Comparison of ENCODE assay signal across 8 mouse cellular contexts in genomic region chr1:150392638-150393487, GRCm38 (mm10). TPM values are rescaled to one million over a fixed set of nuclear protein-coding genes. Genes with fewer than 3 reads are reported as not detected.
DNase-seq lines count a peak whose midpoint lies in the region; ATAC-seq and TF ChIP-seq lines count a peak whose summit lies in the region.

Tpr (plus strand) TSS chr1:150392838.
Odr4 (minus strand) TSS chr1:150393080.

- no peak for TF ChIP-seq RAD21 in MEL (IDR thresholded peaks at IDR 0.05; ENCODE audit: low read depth, low read length)

- H3K27me3 ChIP-seq in MEL (ENCODE audit: control insufficient read depth in 1 of 2, insufficient read depth in 2 of 2, low read length in 2 of 2): no peaks in the 10 kb centered on the region
- H3K27me3 ChIP-seq in cerebellum, adult 2 months (ENCODE audit: control insufficient read depth, insufficient read depth, low read length): no peaks in the 10 kb centered on the region
- H3K27me3 ChIP-seq in forebrain, postnatal 0 days (ENCODE audit: insufficient read depth, low read length): no peaks in the 10 kb centered on the region
- H3K27me3 ChIP-seq in lung, embryonic 15.5 days: no peaks in the 10 kb centered on the region

- no peak for TF ChIP-seq EP300 in MEL (IDR thresholded peaks at IDR 0.05; ENCODE audit: low read depth in 1 of 2, low read length in 2 of 2)

- peak within 1 kb of the TSS; percentile 92 for H3K27ac ChIP-seq in MEL (ENCODE audit: control insufficient read depth, low read depth, low read length)
- peak within 1 kb of the TSS; percentile 96 for H3K27ac ChIP-seq in cerebellum, adult 2 months (ENCODE audit: insufficient read depth, low read length)
- peak within 1 kb of the TSS; percentile 97 for H3K27ac ChIP-seq in forebrain, postnatal 0 days (ENCODE audit: low read depth, low read length)
- peak within 1 kb of the TSS; percentile 91 for H3K27ac ChIP-seq in lung, embryonic 15.5 days

- H3K79me2 ChIP-seq in MEL (ENCODE audit: control insufficient read depth, insufficient read depth, low read length, poor library complexity): peaks cover 37% of the 10 kb centered on the region

- peaks cover 3 to 13% of the 10 kb centered on the region in 2 experiments for H3K4me1 ChIP-seq in MEL (ENCODE audit: control insufficient read depth in 1 of 2, insufficient read depth in 2 of 2, low read length in 2 of 2)
- H3K4me1 ChIP-seq in cerebellum, adult 2 months (ENCODE audit: control insufficient read depth, insufficient read depth, low read length): no peaks in the 10 kb centered on the region
- H3K4me1 ChIP-seq in forebrain, postnatal 0 days (ENCODE audit: insufficient read depth): peaks cover 10% of the 10 kb centered on the region
- H3K4me1 ChIP-seq in lung, embryonic 15.5 days: peaks cover 6% of the 10 kb centered on the region

- H3K4me3 ChIP-seq in MEL (ENCODE audit: control insufficient read depth in 1 of 2, insufficient read depth in 1 of 2, low read depth in 2 of 2, low read length in 2 of 2): peak within 1 kb of the TSS; percentile 84 to 94
- H3K4me3 ChIP-seq in cerebellum, adult 2 months (replicated peaks; ENCODE audit: insufficient read depth, low read depth, low read length): peak within 1 kb of the TSS; percentile 73
- peak within 1 kb of the TSS; percentile 62 for H3K4me3 ChIP-seq in forebrain, postnatal 0 days (ENCODE audit: low read depth, low read length)
- peak within 1 kb of the TSS; percentile 71 for H3K4me3 ChIP-seq in lung, embryonic 15.5 days

- H3K9me3 ChIP-seq in MEL (replicated peaks; ENCODE audit: insufficient read depth, low read length): no peaks in the 10 kb centered on the region
- no peaks in the 10 kb centered on the region for H3K9me3 ChIP-seq in forebrain, postnatal 0 days (ENCODE audit: low read length)
- no peaks in the 10 kb centered on the region for H3K9me3 ChIP-seq in lung, embryonic 15.5 days

- H3K36me3 ChIP-seq in MEL (ENCODE audit: control insufficient read depth in 1 of 2, insufficient read depth in 2 of 2, low read length in 2 of 2): peaks cover 14 to 19% of the 10 kb centered on the region in 2 experiments
- H3K36me3 ChIP-seq in forebrain, postnatal 0 days (ENCODE audit: insufficient read depth): peaks cover 22% of the 10 kb centered on the region
- H3K36me3 ChIP-seq in lung, embryonic 15.5 days: peaks cover 32% of the 10 kb centered on the region

- peak within 1 kb of the TSS; percentile 62 for H3K4me2 ChIP-seq in forebrain, postnatal 0 days (ENCODE audit: low read depth)
- peak within 1 kb of the TSS; percentile 62 for H3K4me2 ChIP-seq in lung, embryonic 15.5 days

- peak; percentile 98 for ATAC-seq in forebrain, postnatal 0 days
- peak; percentile 99 for ATAC-seq in lung, embryonic 15.5 days (ENCODE audit: borderline replicate concordance, extremely low read depth, low FRiP score, low TSS enrichment)

- peak; percentile 35 to 83 (median 71); a peak in 5 of 6 replicates for TF ChIP-seq CTCF in MEL (IDR thresholded peaks at IDR 0.05 in 2 of 3, conservative IDR thresholded peaks at IDR 0.05 in 1 of 3; ENCODE audit: control insufficient read depth in 1 of 3, insufficient read depth in 1 of 3, low read depth in 2 of 3, low read length in 3 of 3, poor library complexity in 1 of 3, severe bottlenecking in 1 of 3)
- peak; percentile 58; the same call in 1 of the 2 replicates for TF ChIP-seq CTCF in cerebellum, adult 2 months (IDR thresholded peaks at IDR 0.05; ENCODE audit: borderline replicate concordance, insufficient read depth, low read depth, low read length)
- peak; percentile 88 for TF ChIP-seq CTCF in forebrain, postnatal 0 days (IDR thresholded peaks at IDR 0.05; ENCODE audit: low read depth)

- H3K9ac ChIP-seq in MEL (ENCODE audit: control insufficient read depth, low read depth, low read length, poor library complexity, severe bottlenecking): peak within 1 kb of the TSS; percentile 99
- peak within 1 kb of the TSS; percentile 73 for H3K9ac ChIP-seq in forebrain, postnatal 0 days
- peak within 1 kb of the TSS; percentile 74 for H3K9ac ChIP-seq in lung, embryonic 15.5 days

- peak; percentile 78 to 81; a peak in 3 of 4 replicates for TF ChIP-seq POLR2A in MEL (IDR thresholded peaks at IDR 0.05; ENCODE audit: control insufficient read depth in 1 of 2, insufficient read depth in 1 of 2, low read depth in 1 of 2, low read length in 2 of 2, poor library complexity in 1 of 2)
- peak; percentile 76; the same call in 1 of the 2 replicates for TF ChIP-seq POLR2A in cerebellum, adult 2 months (IDR thresholded peaks at IDR 0.05; ENCODE audit: borderline replicate concordance, insufficient read depth, low read length)

- DNase-seq in MEL (ENCODE audit: low read depth, low spot score): peak; percentile 99
- peak; percentile 99 to 100 for DNase-seq in cerebellum, adult 2 months
- peak; percentile 100 for DNase-seq in forebrain, postnatal 0 days
- peak; percentile 98 for DNase-seq in heart, postnatal 4 days
- DNase-seq in layer of hippocampus, adult 8-10 months (ENCODE audit: low spot score in 2 of 2): peak; percentile 99
- peak; percentile 97 for DNase-seq in ovary, adult 18-20 months (ENCODE audit: low spot score)
- DNase-seq in thymus, postnatal 0 days (ENCODE audit: low spot score): peak; percentile 99

- under 1% methylated on average over 76 of the region's 76 CpGs for WGBS in cerebellum, adult 2 months
- WGBS in forebrain, postnatal 0 days: under 1% methylated on average over 76 of the region's 76 CpGs
- WGBS in lung, embryonic 15.5 days: under 1% methylated on average over 64 of the region's 76 CpGs

TF ChIP-seq in MEL, 35 proteins besides CTCF, POLR2A, EP300 and RAD21 (continues in another document):
- TF ChIP-seq ELF1 (IDR thresholded peaks at IDR 0.05; ENCODE audit: low read depth, low read length) (peak; percentile 97), MAZ (IDR thresholded peaks at IDR 0.05; ENCODE audit: low read depth, low read length) (peak; percentile 91), RCOR1 (IDR thresholded peaks at IDR 0.05; ENCODE audit: low read depth, low read length) (no peak), BHLHE40 (IDR thresholded peaks at IDR 0.05; ENCODE audit: borderline replicate concordance, low read depth, low read length) (no peak), CHD2 (IDR thresholded peaks at IDR 0.05; ENCODE audit: low read length) (peak; percentile 84), NELFE (IDR thresholded peaks at IDR 0.05; ENCODE audit: low read depth, low read length) (peak; percentile 91), MAFK (IDR thresholded peaks at IDR 0.05; ENCODE audit: borderline replicate concordance, low read depth, low read length) (no peak), MYC (IDR thresholded peaks at IDR 0.05; ENCODE audit: low read depth, low read length) (peak; percentile 85), USF2 (IDR thresholded peaks at IDR 0.05; ENCODE audit: borderline replicate concordance in 1 of 2, insufficient read depth in 1 of 2, low read depth in 1 of 2, low read length in 2 of 2) (no peak), JUND (IDR thresholded peaks at IDR 0.05; ENCODE audit: low read depth, low read length) (no peak), UBTF (IDR thresholded peaks at IDR 0.05; ENCODE audit: borderline replicate concordance, insufficient read depth, low read depth, low read length) (peak; percentile 17; the same call in 1 of the 2 replicates), MYB (IDR thresholded peaks at IDR 0.05; ENCODE audit: low read depth, low read length) (peak; percentile 16; the same call in 1 of the 2 replicates), ETS1 (IDR thresholded peaks at IDR 0.05; ENCODE audit: low read depth, low read length) (peak; percentile 39; the same call in 1 of the 2 replicates), TCF12 (IDR thresholded peaks at IDR 0.05; ENCODE audit: low read depth, low read length) (peak; percentile 65), TAL1 (IDR thresholded peaks at IDR 0.05; ENCODE audit: low read length) (no peak), E2F4 (IDR thresholded peaks at IDR 0.05; ENCODE audit: borderline replicate concordance, low read depth, low read length) (peak; percentile 79), SMC3 (IDR thresholded peaks at IDR 0.05; ENCODE audit: low read depth, low read length) (no peak), HCFC1 (IDR thresholded peaks at IDR 0.05; ENCODE audit: low read depth, low read length) (peak; percentile 92), MEF2A (IDR thresholded peaks at IDR 0.05; ENCODE audit: extremely low read depth, insufficient replicate concordance, low read depth, low read length, poor library complexity, severe bottlenecking) (no peak), ZC3H11A (IDR thresholded peaks at IDR 0.05; ENCODE audit: low read depth, low read length) (peak; percentile 22; the same call in 1 of the 2 replicates), POLR2AphosphoS5 (IDR thresholded peaks at IDR 0.05; ENCODE audit: borderline replicate concordance, low read depth, low read length) (no peak), TBP (IDR thresholded peaks at IDR 0.05; ENCODE audit: low read depth, low read length) (peak; percentile 49; the same call in 1 of the 2 replicates)

RNA-seq across cellular contexts. Expression of gene Tpr, which starts in this region (rescaled TPM):
- total RNA-seq in MEL (2012; rRNA removed): 213 and 241 TPM in 2 replicates
- polyA plus RNA-seq in MEL (2012; ENCODE audit: insufficient read depth in 1 of 2, insufficient read length in 2 of 2, low read depth in 1 of 2, low replicate concordance in 2 of 2, missing spikeins in 1 of 2): 100 to 1,000 TPM; 229 to 382 TPM
- polyA plus RNA-seq in cerebellum, adult 2 months (2012; rRNA removed): 106 and 110 TPM in 2 replicates
- 89.2 and 106 TPM in 2 replicates for total RNA-seq in forebrain, postnatal 0 days (2014; rRNA removed)
- polyA plus RNA-seq in forebrain, postnatal 0 days (2015; fragmentation: Nextera tagmentation; extraction: Ambion mirVana): 84.4 and 124 TPM in 2 replicates
- total RNA-seq in heart, postnatal 4 days (2021): 100 to 1,000 TPM; 162 to 165 TPM
- total RNA-seq in layer of hippocampus, adult 8-10 months (2022): 100 to 1,000 TPM; 108 to 113 (median 110) TPM
- 158 and 160 TPM in 2 replicates for polyA plus RNA-seq in lung, embryonic 15.5 days (2015; fragmentation: Nextera tagmentation; extraction: Ambion mirVana)
- 196 and 230 TPM in 2 replicates for polyA plus RNA-seq in thymus, postnatal 0 days (2015; fragmentation: Nextera tagmentation; extraction: Ambion mirVana)

RNA-seq across cellular contexts. Expression of gene Odr4, which starts in this region (rescaled TPM):
- 28.6 and 30.1 TPM in 2 replicates for total RNA-seq in MEL (2012; rRNA removed)
- polyA plus RNA-seq in MEL (2012; ENCODE audit: insufficient read depth in 1 of 2, insufficient read length in 2 of 2, low read depth in 1 of 2, low replicate concordance in 2 of 2, missing spikeins in 1 of 2): 10 to 100 TPM in 1 of 2 experiments, not detected in 1; 23.1 TPM
- 40.2 and 42.5 TPM in 2 replicates for polyA plus RNA-seq in cerebellum, adult 2 months (2012; rRNA removed)
- total RNA-seq in forebrain, postnatal 0 days (2014; rRNA removed): 41.3 and 44.6 TPM in 2 replicates
- 45.3 and 54.7 TPM in 2 replicates for polyA plus RNA-seq in forebrain, postnatal 0 days (2015; fragmentation: Nextera tagmentation; extraction: Ambion mirVana)
- 10 to 100 TPM; 23.7 to 24.5 TPM for total RNA-seq in heart, postnatal 4 days (2021)
- 10 to 100 TPM; 54.2 to 68.0 (median 57.3) TPM for total RNA-seq in layer of hippocampus, adult 8-10 months (2022)
- 33.6 and 35.4 TPM in 2 replicates for polyA plus RNA-seq in lung, embryonic 15.5 days (2015; fragmentation: Nextera tagmentation; extraction: Ambion mirVana)
- polyA plus RNA-seq in thymus, postnatal 0 days (2015; fragmentation: Nextera tagmentation; extraction: Ambion mirVana): 23.1 and 24.2 TPM in 2 replicates

Comparison
In these comparisons a context has a peak if more than half of its experiments do, and no peak if none do; other contexts are left out.
1. Peak in every context shown above with its lines: DNase-seq, ATAC-seq, H3K4me3 ChIP-seq and H3K27ac ChIP-seq.